Mouse (Mus musculus) kidney, adult 2 months (tissue): ENCODE results near the gene Ggt1.

ENCODE experiments used
- CTCF ChIP-seq: fragments of 200-500 bp; conservative IDR thresholded peaks from 2 replicates; pipeline ENCODE4 v1.5.1; 2011; ENCODE audit warnings: low read depth, mild to moderate bottlenecking, control low read depth, low read length, moderate library complexity, mixed read lengths; ENCODE audit not compliant: insufficient read depth, insufficient read length
- POLR2A ChIP-seq: fragments of 200-500 bp; IDR thresholded peaks from one replicate; pipeline ENCODE4 v1.6.1; 2011; ENCODE audit warnings: low read depth, low read length, control low read depth

GRCm38 (mm10) chr10:75587781-75588180, 26.4 kb downstream of the Ggt1 start:
- TF ChIP-seq CTCF (no peak), POLR2A (no peak)
